Mouse (Mus musculus): Measurements from ENCODE around the gene Cdk11b.

DNA sequence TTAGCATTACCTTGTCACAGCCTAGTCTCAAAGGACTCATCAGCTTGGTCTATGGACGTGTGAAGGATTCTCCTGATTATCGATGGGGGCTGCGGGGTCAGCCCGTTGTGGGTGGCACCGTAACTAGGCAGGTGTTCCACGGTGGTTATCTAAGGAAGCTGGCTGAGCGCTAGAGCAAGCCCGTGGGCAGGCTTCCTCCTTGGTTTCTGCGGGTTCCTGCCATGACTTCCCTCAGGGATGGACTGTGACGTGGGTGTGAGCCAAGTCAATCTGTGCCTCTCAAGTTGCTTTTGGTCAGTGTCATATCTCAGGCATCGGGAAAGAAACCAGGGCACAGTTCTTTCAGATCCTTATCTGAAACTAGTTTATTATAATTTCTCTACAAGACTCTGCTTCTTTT lies 49.7 kb upstream of the Cdk11b start:
- TF ChIP-seq CTCF (IDR thresholded peaks at IDR 0.05) (no peak), EP300 (IDR thresholded peaks at IDR 0.05) (no peak)

Data from lung, postnatal 0 days (tissue).